ENCODE assay signal across 24 mouse cellular contexts in genomic region chr14:55554635-55555034, GRCm38 (mm10). TPM values are rescaled to one million over a fixed set of nuclear protein-coding genes. Genes with fewer than 3 reads are reported as not detected.
A peak's percentile ranks its signal among the peaks of the same experiment; 100 is the strongest.
DNase-seq lines count a peak whose midpoint lies in the region; ATAC-seq and TF ChIP-seq lines count a peak whose summit lies in the region.
"Had no signal": no experiment of that assay in that cellular context is flagged by ENCODE, and none has a peak within 500 bp of the region (broad histone marks: within the 10 kb centered on the region; RNA-seq: fewer than 3 reads in every experiment).

No protein-coding gene starts in this region.

- TF ChIP-seq CTCF in intestine, postnatal 0 days (IDR thresholded peaks at IDR 0.05; ENCODE audit: low read depth) = no peak
- no peak for TF ChIP-seq CTCF in bone marrow macrophage, adult 2 months (IDR thresholded peaks at IDR 0.05; ENCODE audit: low read depth, low read length)
- no peak for TF ChIP-seq CTCF in olfactory bulb, adult 2 months (IDR thresholded peaks at IDR 0.05; ENCODE audit: insufficient read depth, low read depth, low read length)
- no peak for TF ChIP-seq CTCF in thymus, adult 2 months (IDR thresholded peaks at IDR 0.05; ENCODE audit: borderline replicate concordance, control insufficient read depth, extremely low read depth, insufficient read depth, low read length, poor library complexity)

- ATAC-seq in intestine, embryonic 15.5 days = peak; percentile 44; the same call in 1 of the 2 replicates
- ATAC-seq in intestine, postnatal 0 days = no peak
- no peak for ATAC-seq in kidney, embryonic 15.5 days (replicated peaks; ENCODE audit: low FRiP score)
- no peak for ATAC-seq in cerebellum, adult (ENCODE audit: insufficient number of reproducible peaks, low FRiP score, low TSS enrichment)
- ATAC-seq: forebrain, embryonic 13.5 days; hindbrain, postnatal 0 days had no signal

- no peak for TF ChIP-seq POLR2A in bone marrow macrophage, adult 2 months (IDR thresholded peaks at IDR 0.05; ENCODE audit: borderline replicate concordance, low read depth, low read length)
- TF ChIP-seq POLR2A in olfactory bulb, adult 2 months (IDR thresholded peaks at IDR 0.05; ENCODE audit: insufficient read depth, low read depth, low read length) = no peak
- TF ChIP-seq POLR2A in thymus, adult 2 months (IDR thresholded peaks at IDR 0.05; ENCODE audit: control insufficient read depth, extremely low read depth, insufficient read depth, low read length, poor library complexity) = no peak

- H3K27me3 ChIP-seq in intestine, embryonic 15.5 days (replicated peaks) = no peaks in the 10 kb centered on the region
- no peaks in the 10 kb centered on the region for H3K27me3 ChIP-seq in intestine, postnatal 0 days (replicated peaks; ENCODE audit: control insufficient read depth, insufficient read depth, low read length)
- H3K27me3 ChIP-seq in thymus, adult 2 months (ENCODE audit: control insufficient read depth, insufficient read depth, low read length) = no peaks in the 10 kb centered on the region
- H3K27me3 ChIP-seq in kidney, embryonic 15.5 days = no peaks in the 10 kb centered on the region
- H3K27me3 ChIP-seq: embryonic facial prominence, embryonic 12.5 days; forebrain, embryonic 13.5 days; hindbrain, embryonic 13.5 days had no signal

- H3K4me1 ChIP-seq in intestine, embryonic 15.5 days (replicated peaks) = no peaks in the 10 kb centered on the region
- no peaks in the 10 kb centered on the region for H3K4me1 ChIP-seq in intestine, postnatal 0 days (replicated peaks; ENCODE audit: control insufficient read depth, insufficient read depth, low read length)
- peaks cover 27% of the 10 kb centered on the region for H3K4me1 ChIP-seq in bone marrow macrophage, adult 2 months (ENCODE audit: control insufficient read depth, insufficient read depth, low read length)
- H3K4me1 ChIP-seq in olfactory bulb, adult 2 months (ENCODE audit: control insufficient read depth, insufficient read depth, low read length) = no peaks in the 10 kb centered on the region
- H3K4me1 ChIP-seq in thymus, adult 2 months (replicated peaks; ENCODE audit: control insufficient read depth, insufficient read depth, low read length) = peaks cover 3% of the 10 kb centered on the region; the same call in 1 of the 2 replicates
- peaks cover 18% of the 10 kb centered on the region; the same call in 1 of the 2 replicates for H3K4me1 ChIP-seq in kidney, embryonic 15.5 days

- no peaks in the 10 kb centered on the region for H3K36me3 ChIP-seq in intestine, embryonic 15.5 days
- peaks cover 10% of the 10 kb centered on the region; the same call in 1 of the 2 replicates for H3K36me3 ChIP-seq in intestine, postnatal 0 days (ENCODE audit: control insufficient read depth, insufficient read depth)
- no peaks in the 10 kb centered on the region for H3K36me3 ChIP-seq in thymus, adult 2 months (ENCODE audit: control insufficient read depth, insufficient read depth, low read length)
- H3K36me3 ChIP-seq in kidney, embryonic 15.5 days = peaks cover 12% of the 10 kb centered on the region
- H3K36me3 ChIP-seq: embryonic facial prominence, embryonic 12.5 days had no signal

- H3K4me2 ChIP-seq in intestine, embryonic 15.5 days (replicated peaks) = no peak overlapping the region
- no peak overlapping the region for H3K4me2 ChIP-seq in intestine, postnatal 0 days (replicated peaks; ENCODE audit: low read depth)
- H3K4me2 ChIP-seq in kidney, embryonic 15.5 days = no peak overlapping the region
- H3K4me2 ChIP-seq: embryonic facial prominence, embryonic 12.5 days; forebrain, embryonic 13.5 days; hindbrain, embryonic 13.5 days had no signal

- H3K9me3 ChIP-seq in intestine, embryonic 15.5 days = no peaks in the 10 kb centered on the region
- no peaks in the 10 kb centered on the region for H3K9me3 ChIP-seq in intestine, postnatal 0 days (ENCODE audit: control insufficient read depth)
- no peaks in the 10 kb centered on the region for H3K9me3 ChIP-seq in kidney, embryonic 15.5 days (replicated peaks)
- H3K9me3 ChIP-seq: embryonic facial prominence, embryonic 12.5 days; forebrain, embryonic 13.5 days; G1E; heart, embryonic 10.5 days; hindbrain, embryonic 13.5 days had no signal

- no peak overlapping the region for H3K4me3 ChIP-seq in intestine, embryonic 15.5 days (replicated peaks)
- H3K4me3 ChIP-seq in intestine, postnatal 0 days (ENCODE audit: low read depth, low read length) = no peak overlapping the region
- no peak overlapping the region for H3K4me3 ChIP-seq in bone marrow macrophage, adult 2 months (ENCODE audit: insufficient read depth, low read length)
- H3K4me3 ChIP-seq in olfactory bulb, adult 2 months (ENCODE audit: insufficient read depth, low read depth, low read length) = no peak overlapping the region
- H3K4me3 ChIP-seq in thymus, adult 2 months (ENCODE audit: control insufficient read depth, insufficient read depth, low read length) = no peak overlapping the region
- no peak overlapping the region for H3K4me3 ChIP-seq in kidney, embryonic 15.5 days (replicated peaks)
- H3K4me3 ChIP-seq: embryonic facial prominence, embryonic 12.5 days; forebrain, embryonic 13.5 days; heart, embryonic 10.5 days; hindbrain, embryonic 13.5 days had no signal

- no peak overlapping the region for H3K27ac ChIP-seq in intestine, embryonic 15.5 days
- H3K27ac ChIP-seq in intestine, postnatal 0 days (ENCODE audit: low read depth, low read length) = no peak overlapping the region
- 0 out of 2 replicates have a peak overlapping the region, but pooled peaks have one; percentile 3 for H3K27ac ChIP-seq in bone marrow macrophage, adult 2 months (ENCODE audit: insufficient read depth, low read depth, low read length)
- peak overlapping the region; percentile 33; the same call in 1 of the 2 replicates for H3K27ac ChIP-seq in olfactory bulb, adult 2 months (ENCODE audit: insufficient read depth, low read depth, low read length)
- no peak overlapping the region for H3K27ac ChIP-seq in thymus, adult 2 months (ENCODE audit: control insufficient read depth, insufficient read depth, low read length)
- no peak overlapping the region for H3K27ac ChIP-seq in kidney, embryonic 15.5 days
- H3K27ac ChIP-seq: embryonic facial prominence, embryonic 12.5 days; forebrain, embryonic 13.5 days; heart, embryonic 10.5 days; hindbrain, embryonic 13.5 days; hindbrain, postnatal 0 days had no signal

- H3K9ac ChIP-seq in intestine, embryonic 15.5 days = no peak overlapping the region
- H3K9ac ChIP-seq in intestine, postnatal 0 days (ENCODE audit: low read depth, low read length) = no peak overlapping the region
- no peak overlapping the region for H3K9ac ChIP-seq in kidney, embryonic 15.5 days
- H3K9ac ChIP-seq: embryonic facial prominence, embryonic 12.5 days; forebrain, embryonic 13.5 days; hindbrain, embryonic 13.5 days had no signal

- DNase-seq in thymus, adult 2 months = no peak
- DNase-seq: adrenal gland, adult 2 months; adrenal gland, postnatal 25 days; cerebellum, adult 11 months; cerebellum, adult 8-10 months; cerebellum, postnatal 25 days; gastrocnemius, postnatal 36 days; heart, adult 11 months; heart, postnatal 10 days; heart, postnatal 4 days had no signal

RNA-seq across cellular contexts. Expression of gene Dcaf11, which starts 5.2 kb away (rescaled TPM):
- polyA plus RNA-seq in intestine, embryonic 15.5 days (2015; fragmentation: Nextera tagmentation; extraction: Ambion mirVana) = 72.8 and 86.2 TPM in 2 replicates
- polyA plus RNA-seq in intestine, postnatal 0 days (2015; fragmentation: Nextera tagmentation; extraction: Ambion mirVana) = 67.0 and 74.7 TPM in 2 replicates
- 54.5 and 57.0 TPM in 2 replicates for polyA plus RNA-seq in bone marrow macrophage, adult 2 months (2012; ENCODE audit: insufficient read depth, insufficient read length, missing spikeins)
- polyA plus RNA-seq in olfactory bulb, adult 2 months (2012; ENCODE audit: insufficient read depth, insufficient read length, low replicate concordance, missing spikeins) = not detected in 2 replicates
- 76.8 and 77.7 TPM in 2 replicates for polyA plus RNA-seq in thymus, adult 2 months (2012; rRNA removed)
- 89.2 and 93.0 TPM in 2 replicates for polyA plus RNA-seq in kidney, embryonic 15.5 days (2015; fragmentation: Nextera tagmentation; extraction: Ambion mirVana)

RNA-seq across cellular contexts. Expression of gene A730061H03Rik, which starts 5.6 kb away (rescaled TPM):
- polyA plus RNA-seq in intestine, embryonic 15.5 days (2015; fragmentation: Nextera tagmentation; extraction: Ambion mirVana) = 2.2 and 2.4 TPM in 2 replicates
- polyA plus RNA-seq in intestine, postnatal 0 days (2015; fragmentation: Nextera tagmentation; extraction: Ambion mirVana) = 1.2 and 1.8 TPM in 2 replicates
- not detected in 2 replicates for polyA plus RNA-seq in bone marrow macrophage, adult 2 months (2012; ENCODE audit: insufficient read depth, insufficient read length, missing spikeins)
- not detected in 2 replicates for polyA plus RNA-seq in olfactory bulb, adult 2 months (2012; ENCODE audit: insufficient read depth, insufficient read length, low replicate concordance, missing spikeins)
- 8.2 and 8.3 TPM in 2 replicates for polyA plus RNA-seq in thymus, adult 2 months (2012; rRNA removed)
- polyA plus RNA-seq in kidney, embryonic 15.5 days (2015; fragmentation: Nextera tagmentation; extraction: Ambion mirVana) = 1.6 TPM in 2 replicates
- polyA plus RNA-seq: embryonic facial prominence, embryonic 12.5 days; forebrain, embryonic 13.5 days; heart, embryonic 14.5 days; hindbrain, postnatal 0 days had no signal

RNA-seq across cellular contexts. Expression of gene Pck2, which starts 14.6 kb away (rescaled TPM):
- polyA plus RNA-seq in intestine, embryonic 15.5 days (2015; fragmentation: Nextera tagmentation; extraction: Ambion mirVana) = 48.8 and 50.8 TPM in 2 replicates
- 16.7 and 17.6 TPM in 2 replicates for polyA plus RNA-seq in intestine, postnatal 0 days (2015; fragmentation: Nextera tagmentation; extraction: Ambion mirVana)
- 34.7 and 38.6 TPM in 2 replicates for polyA plus RNA-seq in bone marrow macrophage, adult 2 months (2012; ENCODE audit: insufficient read depth, insufficient read length, missing spikeins)
- polyA plus RNA-seq in olfactory bulb, adult 2 months (2012; ENCODE audit: insufficient read depth, insufficient read length, low replicate concordance, missing spikeins) = not detected in 2 replicates
- 13.2 and 13.3 TPM in 2 replicates for polyA plus RNA-seq in thymus, adult 2 months (2012; rRNA removed)
- polyA plus RNA-seq in kidney, embryonic 15.5 days (2015; fragmentation: Nextera tagmentation; extraction: Ambion mirVana) = 50.5 and 55.4 TPM in 2 replicates

RNA-seq across cellular contexts. Expression of gene Fitm1, which starts 20.8 kb away (rescaled TPM):
- polyA plus RNA-seq in intestine, embryonic 15.5 days (2015; fragmentation: Nextera tagmentation; extraction: Ambion mirVana) = 0.49 and 0.72 TPM in 2 replicates
- 0.48 and 0.52 TPM in 2 replicates for polyA plus RNA-seq in intestine, postnatal 0 days (2015; fragmentation: Nextera tagmentation; extraction: Ambion mirVana)
- not detected in 2 replicates for polyA plus RNA-seq in bone marrow macrophage, adult 2 months (2012; ENCODE audit: insufficient read depth, insufficient read length, missing spikeins)
- polyA plus RNA-seq in olfactory bulb, adult 2 months (2012; ENCODE audit: insufficient read depth, insufficient read length, low replicate concordance, missing spikeins) = not detected in 2 replicates
- polyA plus RNA-seq in thymus, adult 2 months (2012; rRNA removed) = 1.7 and 20.2 TPM in 2 replicates
- polyA plus RNA-seq in kidney, embryonic 15.5 days (2015; fragmentation: Nextera tagmentation; extraction: Ambion mirVana) = 4.2 and 6.1 TPM in 2 replicates
- polyA plus RNA-seq: cortical plate, adult 2 months; forebrain, embryonic 13.5 days; G1E had no signal

RNA-seq across cellular contexts. Expression of gene Psme1, which starts 23.3 kb away (rescaled TPM):
- polyA plus RNA-seq in intestine, embryonic 15.5 days (2015; fragmentation: Nextera tagmentation; extraction: Ambion mirVana) = 197 and 207 TPM in 2 replicates
- 283 and 287 TPM in 2 replicates for polyA plus RNA-seq in intestine, postnatal 0 days (2015; fragmentation: Nextera tagmentation; extraction: Ambion mirVana)
- 382 and 397 TPM in 2 replicates for polyA plus RNA-seq in bone marrow macrophage, adult 2 months (2012; ENCODE audit: insufficient read depth, insufficient read length, missing spikeins)
- not detected in 2 replicates for polyA plus RNA-seq in olfactory bulb, adult 2 months (2012; ENCODE audit: insufficient read depth, insufficient read length, low replicate concordance, missing spikeins)
- 129 and 136 TPM in 2 replicates for polyA plus RNA-seq in thymus, adult 2 months (2012; rRNA removed)
- 147 and 153 TPM in 2 replicates for polyA plus RNA-seq in kidney, embryonic 15.5 days (2015; fragmentation: Nextera tagmentation; extraction: Ambion mirVana)

Comparison
In these comparisons a context has a peak if more than half of its experiments do, and no peak if none do; other contexts are left out.
1. H3K27ac ChIP-seq: peak in bone marrow macrophage, adult 2 months (single experiment) and olfactory bulb, adult 2 months (single experiment); none in intestine, embryonic 15.5 days (single experiment), intestine, postnatal 0 days (single experiment), thymus, adult 2 months (single experiment) and kidney, embryonic 15.5 days (single experiment).